Mouse (Mus musculus) G1E (cell line): ENCODE data around the gene Wfdc3. TPM values are rescaled to one million over a fixed set of nuclear protein-coding genes. Genes with fewer than 3 reads are reported as not detected.

Experiments used
- ATAC-seq: 2 replicates; pipeline ENCODE4 v1.8.0; 2016; ENCODE audit warnings: mild to moderate bottlenecking; ENCODE audit not compliant: insufficient number of reproducible peaks, poor library complexity, low FRiP score, severe bottlenecking; ENCODE audit errors: extremely low read depth
- DNase-seq: peaks from one replicate; pipeline ENCODE4 v3.0.0; 2012; ENCODE audit warnings: low spot score
- H3K27me3 ChIP-seq: 2 replicates; pipeline ENCODE4 v1.6.1; 2012; ENCODE audit warnings: mild to moderate bottlenecking, low read length, inconsistent platforms; ENCODE audit not compliant: insufficient read depth
- H3K36me3 ChIP-seq: replicated peaks from 2 replicates; pipeline ENCODE3; 2012; ENCODE audit warnings: mild to moderate bottlenecking, inconsistent platforms
- H3K4me1 ChIP-seq: 2 replicates; pipeline ENCODE4 v1.6.1; 2012; ENCODE audit warnings: low read depth, low read length, inconsistent platforms, mixed read lengths; ENCODE audit not compliant: insufficient read depth
- H3K4me3 ChIP-seq: 2 replicates; pipeline ENCODE4 v1.5.1; 2012; ENCODE audit warnings: low read depth, mild to moderate bottlenecking, inconsistent platforms, low read length, moderate library complexity, mixed read lengths
- H3K9me3 ChIP-seq: replicated peaks from 2 replicates; pipeline ENCODE4 v1.6.1; 2012; ENCODE audit warnings: inconsistent platforms
- CTCF ChIP-seq: IDR thresholded peaks from 2 replicates; pipeline ENCODE4 v1.5.1; 2012; ENCODE audit warnings: low read depth, low read length, inconsistent platforms, mixed read lengths
- GATA1 ChIP-seq: IDR thresholded peaks from 2 replicates; pipeline ENCODE4 v1.6.1; 2012; ENCODE audit warnings: borderline replicate concordance, low read length, inconsistent platforms, mixed read lengths
- GATA2 ChIP-seq: IDR thresholded peaks from 2 replicates; pipeline ENCODE4 v1.6.1; 2012; ENCODE audit warnings: low read depth, low read length, inconsistent platforms, borderline replicate concordance
- POLR2AphosphoS5 ChIP-seq: IDR thresholded peaks from 2 replicates; pipeline ENCODE4 v1.6.1; 2012; ENCODE audit warnings: low read depth, low read length, inconsistent platforms; ENCODE audit not compliant: insufficient replicate concordance
- TAL1 ChIP-seq: conservative IDR thresholded peaks from 2 replicates; pipeline ENCODE4 v1.6.1; 2012; ENCODE audit warnings: low read depth, low read length, inconsistent platforms, mixed read lengths
- polyA plus RNA-seq: library from polyadenylated mRNA; stranded (reverse); fragments of >175 nt; gene quantifications from 2 replicates; pipeline ENCODE4 v1.2.3, GENCODE M21; 2012
- total RNA-seq, 2 experiments: library from RNA; stranded (forward) in 1 of 2; stranded (reverse) in 1 of 2; fragments of 200-1000 nt in 1 of 2; fragments of >200 nt in 1 of 2; fragmentation: Nextera tagmentation in 1 of 2; gene quantifications; 2 replicates each; pipeline ENCODE4 v1.2.3; 2014 to 2017

The Wfdc3 gene
- total and polyA plus RNA-seq, 3 experiments = 0.03 to 2.0 (median 0.98) TPM

- Histone ChIP-seq H3K9me3 (no peaks in the 10 kb centered on the region), H3K36me3 (peaks cover 74% of the 10 kb centered on the region), H3K4me1 (peaks cover 55% of the 10 kb centered on the region), H3K27me3 (no peaks in the 10 kb centered on the region), H3K4me3 (peak within 1 kb of the TSS; percentile 75)
- TF ChIP-seq CTCF = no peak
- no peak for TF ChIP-seq GATA2
- no peak for TF ChIP-seq POLR2AphosphoS5
- no peak for TF ChIP-seq TAL1
- TF ChIP-seq GATA1 = no peak
- ATAC-seq = peak; percentile 99
- DNase-seq = peak; percentile 100
Observed at GRCm38 (mm10) chr2:164769258-164770037, 23.7 kb upstream of the Wfdc3 start, which contains the start of gene Ube2c. TSS of gene Ube2c (plus strand) at chr2:164769898.

GRCm38 (mm10) chr2:164767812-164768540, 22.2 kb upstream of the Wfdc3 start:
- no peak overlapping the region for H3K4me3 ChIP-seq

GRCm38 (mm10) chr2:164765841-164766240, 20.1 kb upstream of the Wfdc3 start:
- Histone ChIP-seq H3K4me3 (no peak overlapping the region), H3K36me3 (peaks cover 77% of the 10 kb centered on the region), H3K9me3 (no peaks in the 10 kb centered on the region), H3K27me3 (no peaks in the 10 kb centered on the region), H3K4me1 (peaks cover 35% of the 10 kb centered on the region)
- ATAC-seq (no peak), DNase-seq (no peak)
- TF ChIP-seq POLR2AphosphoS5 = no peak
- TF ChIP-seq GATA2 = no peak
- TF ChIP-seq GATA1 = no peak
- TF ChIP-seq TAL1 = no peak

More at GRCm38 (mm10) chr2:164767812-164768540, 22.2 kb upstream of the Wfdc3 start:
- no peak for TF ChIP-seq GATA2
- no peak for TF ChIP-seq TAL1
- no peak for TF ChIP-seq GATA1
- TF ChIP-seq POLR2AphosphoS5 = no peak
- TF ChIP-seq CTCF = no peak
- DNase-seq (no peak), ATAC-seq (no peak)
- no peaks in the 10 kb centered on the region for H3K9me3 ChIP-seq
- peaks cover 44% of the 10 kb centered on the region for H3K4me1 ChIP-seq
- no peaks in the 10 kb centered on the region for H3K27me3 ChIP-seq
- peaks cover 75% of the 10 kb centered on the region for H3K36me3 ChIP-seq

GRCm38 (mm10) chr2:164762593-164762992, 16.9 kb upstream of the Wfdc3 start:
- TF ChIP-seq TAL1 = no peak
- no peak for TF ChIP-seq POLR2AphosphoS5
- no peak for TF ChIP-seq GATA1
- no peak for TF ChIP-seq GATA2
- TF ChIP-seq CTCF = no peak
- Histone ChIP-seq H3K4me3 (no peak overlapping the region), H3K36me3 (peaks cover 95% of the 10 kb centered on the region), H3K4me1 (peaks cover 31% of the 10 kb centered on the region), H3K27me3 (no peaks in the 10 kb centered on the region), H3K9me3 (no peaks in the 10 kb centered on the region)
- no peak for ATAC-seq
- DNase-seq = no peak

GRCm38 (mm10) chr2:164761971-164762370, 16.2 kb upstream of the Wfdc3 start:
- peaks cover 30% of the 10 kb centered on the region for H3K4me1 ChIP-seq
- no peaks in the 10 kb centered on the region for H3K27me3 ChIP-seq
- no peak for TF ChIP-seq CTCF
- H3K9me3 ChIP-seq = no peaks in the 10 kb centered on the region
- DNase-seq (no peak), ATAC-seq (no peak)
- no peak overlapping the region for H3K4me3 ChIP-seq
- H3K36me3 ChIP-seq = peaks cover 95% of the 10 kb centered on the region

GRCm38 (mm10) chr2:164761502-164761901, 15.8 kb upstream of the Wfdc3 start:
- DNase-seq = no peak
- no peaks in the 10 kb centered on the region for H3K27me3 ChIP-seq
- no peaks in the 10 kb centered on the region for H3K9me3 ChIP-seq
- no peak; the same call in 1 of the 2 replicates for ATAC-seq
- TF ChIP-seq GATA2 = no peak
- no peak for TF ChIP-seq GATA1
- peaks cover 30% of the 10 kb centered on the region for H3K4me1 ChIP-seq
- no peak overlapping the region for H3K4me3 ChIP-seq
- H3K36me3 ChIP-seq = peaks cover 95% of the 10 kb centered on the region
